Mouse (Mus musculus): ENCODE results near the gene Slc26a8. TPM values are rescaled to one million over a fixed set of nuclear protein-coding genes. Genes with fewer than 3 reads are reported as not detected.

The Slc26a8 gene
- polyA plus RNA-seq, 1 experiment from 2014 or later: 0.44 TPM

GRCm38 (mm10) chr17:28697290-28698195, 7.5 kb upstream of the Slc26a8 start:
- H3K4me2 ChIP-seq (replicated peaks): no peak overlapping the region
- H3K36me3 ChIP-seq: no peaks in the 10 kb centered on the region
- H3K27ac ChIP-seq: no peak overlapping the region
- ATAC-seq (ENCODE audit: low FRiP score): no peak
- H3K9me3 ChIP-seq (replicated peaks): no peaks in the 10 kb centered on the region
- H3K4me1 ChIP-seq: peaks cover 31% of the 10 kb centered on the region
- no peaks in the 10 kb centered on the region for H3K27me3 ChIP-seq
- no peak overlapping the region for H3K9ac ChIP-seq
- 76% methylated on average over 13 of the region's 13 CpGs for WGBS
- H3K4me3 ChIP-seq: no peak overlapping the region

DNA sequence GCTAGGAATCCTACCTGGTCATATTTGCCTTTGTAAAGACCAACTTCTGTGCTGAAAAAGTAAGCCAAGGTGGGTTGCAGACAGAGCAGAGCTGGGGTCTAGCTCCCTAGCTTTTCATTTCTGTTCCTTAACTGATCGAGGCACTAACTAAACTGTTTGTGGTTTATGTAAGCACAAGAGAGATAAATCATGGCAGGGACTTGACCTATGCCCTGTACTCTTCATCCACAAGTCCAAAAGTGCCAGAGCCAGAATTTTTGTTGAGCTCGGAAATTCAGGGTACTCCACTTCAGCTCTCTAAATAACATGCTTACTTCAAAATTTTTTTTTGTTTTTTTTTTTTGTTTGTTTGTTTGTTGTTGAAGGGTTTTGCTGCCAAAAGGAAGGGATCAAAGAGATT, 6.6 kb upstream of the Slc26a8 start:
- no peaks in the 10 kb centered on the region for H3K27me3 ChIP-seq
- H3K36me3 ChIP-seq: no peaks in the 10 kb centered on the region
- no peak overlapping the region for H3K4me2 ChIP-seq (replicated peaks)
- H3K4me1 ChIP-seq: peaks cover 32% of the 10 kb centered on the region
- no peak for ATAC-seq (ENCODE audit: low FRiP score)
- H3K9ac ChIP-seq: no peak overlapping the region
- H3K27ac ChIP-seq: no peak overlapping the region
- H3K4me3 ChIP-seq: no peak overlapping the region
- 63% methylated on average over 2 of the region's 2 CpGs for WGBS
- no peaks in the 10 kb centered on the region for H3K9me3 ChIP-seq (replicated peaks)

DNA sequence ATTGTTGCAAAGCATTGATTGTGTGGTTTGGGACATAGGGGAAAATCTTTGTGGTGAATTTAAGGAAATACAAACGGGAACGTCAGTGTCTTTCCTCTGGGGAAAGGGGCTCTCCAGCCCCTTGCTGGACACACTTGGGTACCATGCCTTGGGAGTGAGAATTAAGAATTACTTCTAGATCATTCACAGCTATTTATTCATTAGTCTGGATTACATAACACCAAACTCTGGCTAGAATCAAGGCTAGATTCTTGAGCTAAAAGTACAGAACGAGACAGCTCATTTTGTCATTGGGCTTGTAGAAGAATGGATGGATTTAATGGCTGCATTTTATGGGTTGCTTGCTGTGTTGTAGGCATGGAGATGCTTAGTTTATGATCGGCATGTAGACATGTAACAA, 4.8 kb upstream of the Slc26a8 start:
- no peak for ATAC-seq (ENCODE audit: low FRiP score)
- Histone ChIP-seq H3K27ac (no peak overlapping the region), H3K27me3 (no peaks in the 10 kb centered on the region), H3K9me3 (replicated peaks) (no peaks in the 10 kb centered on the region), H3K9ac (no peak overlapping the region), H3K4me3 (no peak overlapping the region), H3K36me3 (no peaks in the 10 kb centered on the region), H3K4me2 (replicated peaks) (no peak overlapping the region), H3K4me1 (peaks cover 37% of the 10 kb centered on the region)
- 92% methylated on average over 4 of the region's 4 CpGs for WGBS

DNA sequence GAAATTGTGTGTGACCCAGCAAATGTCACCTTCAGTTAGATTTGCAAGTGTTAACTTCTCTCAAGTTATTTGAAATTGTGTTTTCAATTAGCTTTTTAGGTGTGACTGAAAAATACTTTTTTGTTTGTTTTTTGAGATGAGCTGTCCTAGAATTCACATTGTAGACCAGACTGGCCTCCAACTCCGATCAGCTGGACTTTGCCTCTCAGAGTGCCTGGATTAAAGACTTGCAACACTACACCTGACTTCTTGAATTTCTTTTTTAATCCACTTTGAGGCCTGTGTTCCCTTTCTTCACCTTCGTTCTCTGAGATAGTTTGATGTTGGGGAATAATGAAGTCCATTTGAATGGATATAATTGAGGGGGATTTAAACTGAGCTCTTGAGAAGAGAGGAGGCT, 4.0 kb upstream of the Slc26a8 start:
- 73% methylated on average over 2 of the region's 2 CpGs for WGBS
- no peak overlapping the region for H3K4me3 ChIP-seq
- H3K36me3 ChIP-seq: no peaks in the 10 kb centered on the region
- no peak for ATAC-seq (ENCODE audit: low FRiP score)
- H3K27me3 ChIP-seq: peaks cover 5% of the 10 kb centered on the region
- no peak overlapping the region for H3K27ac ChIP-seq
- H3K9ac ChIP-seq: no peak overlapping the region
- H3K4me2 ChIP-seq (replicated peaks): no peak overlapping the region
- H3K9me3 ChIP-seq (replicated peaks): no peaks in the 10 kb centered on the region
- peaks cover 44% of the 10 kb centered on the region for H3K4me1 ChIP-seq

DNA sequence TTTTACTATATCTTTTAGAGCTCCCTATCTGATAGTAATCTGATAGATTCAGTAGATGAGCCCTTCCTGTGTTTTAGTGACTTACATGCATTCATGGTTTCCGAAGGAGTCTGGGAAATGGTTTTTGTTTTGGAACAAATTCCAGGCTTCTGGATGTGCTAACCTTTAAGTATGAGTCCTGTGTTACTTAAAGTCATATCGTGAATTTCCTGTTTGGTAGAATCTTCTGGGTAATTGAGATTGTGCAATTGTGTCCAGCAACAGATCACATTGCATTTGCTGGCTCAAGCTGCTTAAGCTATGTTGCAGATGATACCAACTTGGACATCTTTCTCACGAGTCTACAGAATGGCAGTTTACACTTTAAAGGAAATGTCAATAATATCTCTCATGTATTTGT, 3.1 kb upstream of the Slc26a8 start:
- ATAC-seq (ENCODE audit: low FRiP score): no peak
- peaks cover 40% of the 10 kb centered on the region for H3K4me1 ChIP-seq

GRCm38 (mm10) chr17:28692341-28692710, 2.3 kb upstream of the Slc26a8 start:
- under 1% methylated on average over 18 of the region's 18 CpGs for WGBS
- Histone ChIP-seq H3K9me3 (replicated peaks) (no peaks in the 10 kb centered on the region), H3K4me3 (peak overlapping the region; percentile 99)

More for the DNA sequence above, 3.1 kb upstream of the Slc26a8 start:
- WGBS: 59% methylated on average over 3 of the region's 3 CpGs
- H3K4me2 ChIP-seq (replicated peaks): peak overlapping the region; percentile 67
- peaks cover 11% of the 10 kb centered on the region for H3K27me3 ChIP-seq
- H3K4me3 ChIP-seq: peak overlapping the region; percentile 99
- H3K36me3 ChIP-seq: no peaks in the 10 kb centered on the region
- H3K9ac ChIP-seq: peak overlapping the region; percentile 97; the same call in 1 of the 2 replicates
- no peak overlapping the region for H3K27ac ChIP-seq
- H3K9me3 ChIP-seq (replicated peaks): no peaks in the 10 kb centered on the region

GRCm38 (mm10) chr17:28691687-28692340, 1.8 kb upstream of the Slc26a8 start:
- peak; percentile 66 for ATAC-seq (ENCODE audit: low FRiP score)
- 1% methylated on average over 50 of the region's 53 CpGs for WGBS
- peaks cover 30% of the 10 kb centered on the region for H3K4me1 ChIP-seq
- H3K36me3 ChIP-seq: no peaks in the 10 kb centered on the region
- H3K9me3 ChIP-seq (replicated peaks): no peaks in the 10 kb centered on the region
- peaks cover 11% of the 10 kb centered on the region for H3K27me3 ChIP-seq
- peak overlapping the region; percentile 99 for H3K4me3 ChIP-seq
- peak overlapping the region; percentile 67 for H3K4me2 ChIP-seq (replicated peaks)
- H3K27ac ChIP-seq: peak overlapping the region; percentile 98
- peak overlapping the region; percentile 97 for H3K9ac ChIP-seq

More at GRCm38 (mm10) chr17:28692341-28692710, 2.3 kb upstream of the Slc26a8 start:
- Histone ChIP-seq H3K27me3 (peaks cover 11% of the 10 kb centered on the region), H3K27ac (peak overlapping the region; percentile 98; the same call in 1 of the 2 replicates), H3K4me2 (replicated peaks) (peak overlapping the region; percentile 67), H3K4me1 (peaks cover 33% of the 10 kb centered on the region), H3K9ac (peak overlapping the region; percentile 97), H3K36me3 (no peaks in the 10 kb centered on the region)
- no peak for ATAC-seq (ENCODE audit: low FRiP score)

GRCm38 (mm10) chr17:28690776-28691686, 998 bp upstream of the Slc26a8 start, which contains the start of gene Mapk14:
Mapk14 (plus strand) TSS chr17:28691329.
- H3K36me3 ChIP-seq: no peaks in the 10 kb centered on the region
- WGBS: under 1% methylated on average over 81 of the region's 86 CpGs
- peaks cover 30% of the 10 kb centered on the region for H3K4me1 ChIP-seq
- peak within 1 kb of the TSS; percentile 97 for H3K9ac ChIP-seq
- ATAC-seq (ENCODE audit: low FRiP score): peak; percentile 95
- H3K9me3 ChIP-seq (replicated peaks): no peaks in the 10 kb centered on the region
- H3K4me2 ChIP-seq (replicated peaks): peak within 1 kb of the TSS; percentile 67
- peak within 1 kb of the TSS; percentile 98 for H3K27ac ChIP-seq
- peaks cover 11% of the 10 kb centered on the region for H3K27me3 ChIP-seq
- peak within 1 kb of the TSS; percentile 99 for H3K4me3 ChIP-seq

DNA sequence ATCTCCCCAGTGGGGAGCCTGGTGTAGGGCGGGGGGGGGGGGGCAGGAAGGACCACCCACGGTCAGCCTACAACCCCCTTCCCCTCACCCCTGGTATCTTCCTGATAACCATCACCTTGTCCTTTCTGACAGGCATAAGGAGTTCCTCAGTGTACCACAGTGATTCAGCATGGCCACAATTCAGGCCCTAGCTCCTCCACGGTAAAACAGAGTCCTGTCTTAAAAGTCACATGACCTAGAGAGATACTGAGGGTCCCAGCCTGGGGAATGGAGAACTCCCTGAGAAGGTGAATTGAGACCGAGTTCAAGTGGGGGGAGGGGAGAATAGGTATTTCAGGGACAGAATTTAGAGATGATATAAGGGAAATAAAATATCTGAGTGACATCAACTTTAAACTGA, 2.7 kb downstream of the Slc26a8 start:
- Histone ChIP-seq H3K9me3 (replicated peaks) (no peaks in the 10 kb centered on the region), H3K27ac (no peak overlapping the region), H3K4me2 (replicated peaks) (no peak overlapping the region), H3K4me1 (peaks cover 12% of the 10 kb centered on the region), H3K9ac (no peak overlapping the region), H3K36me3 (no peaks in the 10 kb centered on the region), H3K27me3 (peaks cover 11% of the 10 kb centered on the region), H3K4me3 (no peak overlapping the region)
- 46% methylated on average over 4 of the region's 4 CpGs for WGBS
- ATAC-seq (ENCODE audit: low FRiP score): no peak

- 76% methylated on average over 19 of the region's 19 CpGs for WGBS
- Histone ChIP-seq H3K27me3 (peaks cover 11% of the 10 kb centered on the region), H3K27ac (no peak overlapping the region), H3K4me2 (replicated peaks) (no peak overlapping the region), H3K9me3 (replicated peaks) (no peaks in the 10 kb centered on the region), H3K4me3 (no peak overlapping the region), H3K9ac (no peak overlapping the region), H3K4me1 (peaks cover 5% of the 10 kb centered on the region), H3K36me3 (no peaks in the 10 kb centered on the region)
- no peak for ATAC-seq (ENCODE audit: low FRiP score)
These were observed 5.4 kb downstream of the Slc26a8 start for GRCm38 (mm10) chr17:28684631-28685030.

DNA sequence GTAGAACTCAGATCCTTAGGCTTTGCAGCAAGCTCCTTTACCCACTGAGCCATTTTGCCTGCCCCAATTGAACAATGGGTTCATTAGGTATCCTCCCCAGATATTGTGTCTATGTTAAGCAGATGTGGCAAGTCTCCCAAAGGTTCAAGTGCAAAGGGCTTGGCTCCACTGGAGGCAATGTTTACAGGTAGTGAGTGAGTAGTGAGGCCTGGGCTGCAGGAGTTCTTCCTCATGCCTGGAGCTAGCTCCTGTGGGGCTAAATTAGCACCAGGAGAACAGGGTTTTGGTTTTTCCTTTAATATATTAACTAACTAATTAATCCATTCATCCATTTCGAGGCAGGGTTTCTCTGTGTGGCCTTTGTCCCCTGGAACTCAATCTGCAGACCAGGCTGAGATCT, 6.4 kb downstream of the Slc26a8 start:
- Histone ChIP-seq H3K27me3 (peaks cover 4% of the 10 kb centered on the region; the same call in 1 of the 2 replicates), H3K4me2 (replicated peaks) (no peak overlapping the region), H3K4me1 (no peaks in the 10 kb centered on the region), H3K36me3 (no peaks in the 10 kb centered on the region), H3K9me3 (replicated peaks) (no peaks in the 10 kb centered on the region), H3K27ac (no peak overlapping the region), H3K9ac (no peak overlapping the region), H3K4me3 (no peak overlapping the region)
- no peak for ATAC-seq (ENCODE audit: low FRiP score)
- WGBS: 30% methylated on average over 1 of the region's 1 CpGs
